Mouse (Mus musculus) E14TG2a.4 (cell line): ENCODE measurements at regions not wholly inside any gene's neighbourhood (a gene's known extent, or its start where the extent isn't known, plus 50 kb on each side); places are given as distances from the start of the nearest gene placed in this dataset.

Source experiments
- H3K27me3 ChIP-seq: 2 replicates; pipeline ENCODE4 v1.6.1; 2014; ENCODE audit warnings: low read length, control low read depth; ENCODE audit not compliant: insufficient read depth
- H3K36me3 ChIP-seq: 2 replicates; pipeline ENCODE4 v1.6.1; 2014; ENCODE audit warnings: low read length, control low read depth; ENCODE audit not compliant: insufficient read depth
- H3K4me1 ChIP-seq: replicated peaks from 2 replicates; pipeline ENCODE4 v1.6.1; 2014; ENCODE audit warnings: low read depth, low read length, control low read depth
- H3K4me3 ChIP-seq: replicated peaks from 2 replicates; pipeline ENCODE4 v1.5.1; 2014; ENCODE audit warnings: mild to moderate bottlenecking, low read length
- H3K9me3 ChIP-seq: 2 replicates; pipeline ENCODE4 v1.6.1; 2014; ENCODE audit warnings: low read length, control low read depth
- CTCF ChIP-seq: conservative IDR thresholded peaks from 2 replicates; pipeline ENCODE4 v1.5.1; 2014; ENCODE audit warnings: low read length
- NANOG ChIP-seq: IDR thresholded peaks from 2 replicates; pipeline ENCODE4 v1.6.1; 2014; ENCODE audit warnings: borderline replicate concordance, low read length, mixed read lengths
- POU5F1 ChIP-seq: IDR thresholded peaks from 2 replicates; pipeline ENCODE4 v1.6.1; 2014; ENCODE audit warnings: low read length, borderline replicate concordance

GRCm38 (mm10) chr3:37845313-37846023 lies 121.2 kb upstream of the Gm5148 start:
- no peaks in the 10 kb centered on the region for H3K27me3 ChIP-seq
- no peaks in the 10 kb centered on the region for H3K9me3 ChIP-seq
- H3K4me3 ChIP-seq: no peak overlapping the region
- TF ChIP-seq POU5F1 (no peak), CTCF (no peak), NANOG (no peak)
- H3K4me1 ChIP-seq: no peaks in the 10 kb centered on the region
- no peaks in the 10 kb centered on the region for H3K36me3 ChIP-seq

- no peak overlapping the region for H3K4me3 ChIP-seq
- TF ChIP-seq NANOG: no peak
- no peak for TF ChIP-seq CTCF
- TF ChIP-seq POU5F1: no peak
- H3K4me1 ChIP-seq: no peaks in the 10 kb centered on the region
- no peaks in the 10 kb centered on the region for H3K27me3 ChIP-seq
- no peaks in the 10 kb centered on the region for H3K36me3 ChIP-seq
- 0 out of 2 replicates have a peak, but pooled peaks cover 3% of the 10 kb centered on the region for H3K9me3 ChIP-seq
These were observed 120.5 kb upstream of the Gm5148 start for GRCm38 (mm10) chr3:37844731-37845312.

GRCm38 (mm10) chr3:37842289-37842688 lies 118.0 kb upstream of the Gm5148 start:
- 0 out of 2 replicates have a peak, but pooled peaks cover 3% of the 10 kb centered on the region for H3K9me3 ChIP-seq
- TF ChIP-seq NANOG (no peak), POU5F1 (no peak), CTCF (no peak)
- no peak overlapping the region for H3K4me3 ChIP-seq
- no peaks in the 10 kb centered on the region for H3K36me3 ChIP-seq
- H3K4me1 ChIP-seq: no peaks in the 10 kb centered on the region; the same call in 1 of the 2 replicates
- no peaks in the 10 kb centered on the region for H3K27me3 ChIP-seq

GRCm38 (mm10) chr3:37838896-37839295 lies 114.6 kb upstream of the Gm5148 start:
- Histone ChIP-seq H3K4me1 (no peaks in the 10 kb centered on the region; the same call in 1 of the 2 replicates), H3K9me3 (0 out of 2 replicates have a peak, but pooled peaks cover 3% of the 10 kb centered on the region), H3K36me3 (no peaks in the 10 kb centered on the region), H3K27me3 (no peaks in the 10 kb centered on the region), H3K4me3 (no peak overlapping the region)
- TF ChIP-seq POU5F1 (no peak), CTCF (no peak), NANOG (no peak)

- Histone ChIP-seq H3K27me3 (no peaks in the 10 kb centered on the region), H3K4me3 (no peak overlapping the region), H3K36me3 (no peaks in the 10 kb centered on the region), H3K4me1 (no peaks in the 10 kb centered on the region; the same call in 1 of the 2 replicates), H3K9me3 (0 out of 2 replicates have a peak, but pooled peaks cover 3% of the 10 kb centered on the region)
- TF ChIP-seq POU5F1 (no peak), NANOG (no peak), CTCF (no peak)
These were observed 112.5 kb upstream of the Gm5148 start for GRCm38 (mm10) chr3:37836749-37837148.

- no peaks in the 10 kb centered on the region for H3K27me3 ChIP-seq
- TF ChIP-seq POU5F1: no peak
- no peak for TF ChIP-seq NANOG
- no peak for TF ChIP-seq CTCF
- no peaks in the 10 kb centered on the region for H3K36me3 ChIP-seq
- no peaks in the 10 kb centered on the region; the same call in 1 of the 2 replicates for H3K4me1 ChIP-seq
- H3K4me3 ChIP-seq: no peak overlapping the region
- 0 out of 2 replicates have a peak, but pooled peaks cover 3% of the 10 kb centered on the region for H3K9me3 ChIP-seq
These were observed 111.4 kb upstream of the Gm5148 start for GRCm38 (mm10) chr3:37835687-37836086.

GRCm38 (mm10) chr3:37835135-37835534 lies 110.8 kb upstream of the Gm5148 start:
- Histone ChIP-seq H3K27me3 (no peaks in the 10 kb centered on the region), H3K9me3 (0 out of 2 replicates have a peak, but pooled peaks cover 3% of the 10 kb centered on the region), H3K4me3 (no peak overlapping the region), H3K4me1 (no peaks in the 10 kb centered on the region; the same call in 1 of the 2 replicates), H3K36me3 (no peaks in the 10 kb centered on the region)
- TF ChIP-seq NANOG (no peak), POU5F1 (no peak), CTCF (no peak)

GRCm38 (mm10) chr3:37834626-37835025 lies 110.3 kb upstream of the Gm5148 start:
- no peaks in the 10 kb centered on the region for H3K36me3 ChIP-seq
- no peaks in the 10 kb centered on the region; the same call in 1 of the 2 replicates for H3K4me1 ChIP-seq
- no peak overlapping the region for H3K4me3 ChIP-seq
- no peak for TF ChIP-seq NANOG
- no peak for TF ChIP-seq POU5F1
- TF ChIP-seq CTCF: no peak
- no peaks in the 10 kb centered on the region for H3K27me3 ChIP-seq
- no peaks in the 10 kb centered on the region for H3K9me3 ChIP-seq

- no peaks in the 10 kb centered on the region for H3K36me3 ChIP-seq
- H3K4me1 ChIP-seq: no peaks in the 10 kb centered on the region
- TF ChIP-seq CTCF: no peak
- H3K4me3 ChIP-seq: no peak overlapping the region
- no peaks in the 10 kb centered on the region for H3K27me3 ChIP-seq
- no peaks in the 10 kb centered on the region for H3K9me3 ChIP-seq
These were observed 109.1 kb upstream of the Gm5148 start for GRCm38 (mm10) chr3:37833387-37833786.
